Mouse (Mus musculus): Measurements from ENCODE around the gene Mpig6b.

- TF ChIP-seq CTCF (IDR thresholded peaks at IDR 0.05; ENCODE audit: low read depth, low read length) (peak; percentile 68), POLR2A (IDR thresholded peaks at IDR 0.05; ENCODE audit: extremely low read depth, insufficient read depth, low read length) (no peak)
Measured at GRCm38 (mm10) chr17:35077786-35078233, 11.8 kb upstream of the Mpig6b start, which contains the start of gene Ly6g6d.
